Mouse (Mus musculus) spleen, postnatal 36 days (tissue): ENCODE results near the gene Vps8.

ENCODE experiments used
- DNase-seq, 2 experiments: peaks; one replicate each; pipeline ENCODE4 v3.0.0; 2022; ENCODE audit warnings: low spot score in 2 of 2, mixed read lengths in 1 of 2

Vps8 gene

DNA sequence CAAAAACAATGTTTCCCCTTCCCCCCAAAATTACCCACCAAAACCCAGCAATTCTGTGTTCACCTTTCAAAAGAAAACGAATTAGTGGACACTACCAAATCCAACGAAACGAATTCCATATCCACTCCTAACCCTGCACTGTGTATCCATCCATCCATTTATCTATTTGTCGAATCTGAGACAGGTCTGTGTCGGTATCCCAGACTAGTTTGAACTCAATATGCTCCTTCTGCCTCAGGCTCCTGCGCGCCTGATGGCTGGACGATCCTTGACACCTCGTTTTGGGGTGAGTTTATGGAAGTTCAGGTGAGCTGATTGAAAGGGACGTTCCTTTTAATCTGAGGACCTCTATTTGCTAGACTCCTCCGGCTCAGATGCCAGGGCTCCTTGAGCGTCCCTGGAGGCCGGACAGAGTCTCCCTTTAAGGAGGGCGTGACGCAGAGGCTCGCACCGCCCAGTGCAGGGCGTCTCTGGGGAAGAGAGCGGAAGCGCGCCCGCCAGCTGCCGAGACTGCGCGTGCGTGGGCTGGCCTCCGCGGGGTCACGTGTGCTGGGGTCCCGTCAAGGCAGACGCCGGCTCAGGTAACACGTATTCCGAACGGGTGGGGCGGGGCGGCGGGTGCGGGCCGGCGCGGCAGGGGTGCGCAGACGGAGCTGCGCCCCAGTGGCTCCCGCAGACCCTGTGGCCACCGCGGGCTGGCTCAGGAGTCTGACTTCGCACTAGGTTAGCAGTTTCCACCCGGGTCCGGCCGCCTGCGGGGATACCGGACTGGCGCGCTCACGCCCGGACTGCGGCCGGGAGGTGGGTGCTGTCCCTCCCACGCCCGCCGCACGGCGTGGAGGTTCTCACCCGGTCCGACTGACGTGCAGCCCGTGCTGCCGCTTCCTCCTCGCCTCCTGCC is at the start of gene Vps8:
Vps8 (plus strand) TSS at position 474 of the 901 bp plus-strand sequence.
- peak; percentile 91 to 93 for DNase-seq

DNA sequence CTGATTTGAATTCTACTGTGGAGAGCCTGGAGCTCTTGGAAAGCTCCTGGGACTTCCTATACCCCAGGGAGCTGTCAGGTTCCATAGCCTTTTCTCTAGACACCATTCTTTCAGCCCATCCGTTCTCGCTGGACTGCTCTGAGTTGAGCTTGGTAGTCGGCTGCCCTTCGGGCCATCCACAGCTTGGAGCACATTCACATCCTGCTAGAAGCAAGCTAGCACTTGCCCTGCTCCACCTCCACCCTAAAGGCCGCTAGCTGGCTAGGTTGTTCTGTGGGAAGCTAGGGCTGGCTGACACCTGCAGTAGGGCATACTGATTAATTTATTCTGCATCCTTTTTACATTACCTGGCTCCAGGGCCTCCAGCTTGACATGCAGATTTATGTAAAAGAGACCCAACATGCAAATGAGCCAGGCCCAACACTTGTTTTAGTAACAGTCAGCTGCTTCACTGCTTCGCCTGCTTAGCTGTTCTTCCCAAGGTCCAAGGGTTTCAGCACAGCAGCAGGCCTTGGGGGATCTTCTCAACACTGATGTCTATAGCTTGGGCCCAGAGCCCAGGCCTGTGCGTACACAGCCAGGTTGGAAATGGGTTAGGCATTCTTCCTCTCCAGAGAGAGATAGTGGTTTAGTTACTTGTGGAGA is 49.5 kb upstream of the Vps8 start:
- DNase-seq, result no peak

DNA sequence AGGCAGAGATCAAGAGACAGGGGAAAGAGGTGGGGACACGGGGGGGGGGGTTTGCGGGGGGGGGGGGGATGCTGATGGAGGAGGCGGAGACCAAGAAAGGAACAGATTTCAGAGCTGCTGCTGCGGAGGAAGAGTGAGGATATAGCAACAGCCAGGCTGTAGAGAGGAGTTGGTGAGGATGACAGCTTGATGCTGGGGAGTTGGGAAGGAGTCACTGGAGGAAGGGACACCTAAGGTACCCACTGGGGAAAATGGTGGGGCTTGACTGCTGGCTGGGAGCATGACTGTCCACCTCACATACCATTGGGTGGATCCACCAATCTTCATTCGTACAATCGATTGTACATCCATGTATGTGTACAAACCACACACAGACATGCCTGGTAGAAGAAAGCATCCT is 48.9 kb upstream of the Vps8 start:
- DNase-seq, result no peak

DNA sequence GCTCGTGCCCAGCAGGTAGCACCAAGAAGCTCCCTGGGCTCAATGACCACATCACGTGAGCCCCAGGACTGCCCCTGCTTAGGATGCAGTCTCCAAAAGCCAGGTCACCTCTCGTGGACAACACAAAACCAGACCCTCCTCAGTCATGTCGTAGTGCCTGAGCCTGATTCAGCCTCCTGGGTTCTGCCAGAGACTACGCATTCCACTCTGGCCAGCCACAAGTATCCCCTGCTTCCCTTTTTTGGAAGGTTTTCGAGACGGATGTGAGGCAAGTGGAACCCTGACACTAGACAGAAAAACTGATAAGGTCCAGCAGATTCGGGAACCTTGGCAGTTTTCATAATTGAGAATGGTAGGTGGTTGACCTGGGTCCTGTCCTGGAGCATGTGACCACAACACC is 47.8 kb upstream of the Vps8 start:
- no peak for DNase-seq

DNA sequence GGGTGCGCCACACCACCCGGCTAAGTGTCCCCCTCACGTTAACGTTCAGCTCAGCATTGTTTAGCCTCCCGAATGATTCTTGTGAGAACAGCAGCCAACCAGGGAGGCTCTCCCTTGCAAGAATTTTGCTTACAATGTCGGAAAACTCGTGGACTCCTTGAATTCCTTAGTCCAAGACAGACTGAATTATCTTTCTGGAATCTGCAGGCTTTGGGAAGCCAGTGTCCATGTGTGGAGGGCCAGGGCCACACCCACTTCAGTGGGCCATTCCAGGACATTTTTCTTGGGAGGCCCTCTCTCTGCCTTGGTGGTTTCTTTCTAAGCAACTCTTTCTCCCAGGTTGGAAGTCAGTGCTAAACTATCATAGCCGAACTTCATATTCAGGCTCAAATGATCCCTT is 46.6 kb upstream of the Vps8 start:
- no peak for DNase-seq

DNA sequence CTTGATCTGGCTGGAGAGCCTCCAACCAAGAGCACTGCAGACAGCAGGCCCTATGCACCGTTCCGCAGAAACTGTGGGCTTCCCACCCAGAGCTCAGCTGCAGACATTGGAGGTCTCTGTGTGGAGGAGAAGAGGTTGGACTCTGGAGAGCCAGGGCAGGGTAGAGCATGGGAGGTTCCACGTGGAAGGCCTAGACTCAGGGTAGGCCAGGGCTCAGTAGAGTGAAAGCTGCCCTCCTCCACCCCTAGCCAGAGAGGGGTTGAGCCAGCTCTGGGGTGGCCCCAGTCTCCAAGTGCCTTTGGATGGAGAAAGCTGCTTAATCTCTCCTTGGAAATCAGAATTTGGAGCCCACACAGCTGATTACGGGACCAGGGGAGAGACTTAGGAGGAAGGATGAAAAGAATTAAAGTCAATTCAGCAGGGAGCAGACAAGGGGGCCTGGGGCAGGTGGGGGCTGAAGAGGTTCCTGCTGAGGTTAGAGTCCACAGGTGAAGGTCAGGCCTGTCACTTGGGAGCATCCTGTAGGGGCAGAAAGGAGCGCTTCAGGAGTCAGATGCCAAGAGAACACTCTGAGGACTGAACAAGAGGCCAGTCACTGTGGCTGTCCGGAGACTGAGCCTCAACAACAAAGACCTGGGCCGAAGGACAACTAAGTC is 45.8 kb upstream of the Vps8 start:
- no peak for DNase-seq

DNA sequence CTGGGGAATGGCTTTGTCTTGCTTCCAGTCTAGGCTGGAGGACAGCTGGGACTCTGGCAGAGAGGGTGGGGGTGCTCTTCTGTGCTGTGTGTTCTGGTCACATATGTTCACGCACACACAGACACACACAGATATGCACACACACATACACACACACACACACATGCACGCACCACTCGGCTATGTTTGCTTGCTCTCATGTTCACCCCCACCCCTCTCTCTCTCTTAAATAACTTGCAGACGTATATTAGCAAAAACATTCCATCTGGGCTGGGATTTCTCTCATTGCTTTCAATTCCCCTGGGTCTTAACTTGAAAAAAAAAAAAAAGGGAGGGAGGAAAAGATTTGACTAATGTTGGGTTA is 45.3 kb upstream of the Vps8 start:
- no peak for DNase-seq

DNA sequence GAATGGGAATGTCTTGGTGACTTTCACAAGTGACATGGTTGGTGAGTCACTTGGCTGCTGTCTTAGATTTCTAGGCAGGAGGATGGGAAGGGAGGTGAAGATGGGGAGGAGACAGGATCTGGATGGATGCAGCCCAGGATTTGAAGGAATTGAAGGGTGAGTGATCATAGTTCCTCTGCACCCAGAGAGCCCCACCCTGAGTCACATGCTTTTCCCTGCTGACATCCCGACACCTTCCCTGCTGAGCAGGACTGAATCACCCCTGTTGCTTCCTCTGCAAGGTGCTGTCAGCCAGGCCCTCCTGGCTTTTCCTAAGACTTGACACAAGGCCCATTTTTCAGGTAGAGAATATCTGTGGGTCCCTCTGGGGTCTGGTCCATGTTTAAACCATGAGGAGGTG is 41.4 kb upstream of the Vps8 start:
- DNase-seq, result no peak

DNA sequence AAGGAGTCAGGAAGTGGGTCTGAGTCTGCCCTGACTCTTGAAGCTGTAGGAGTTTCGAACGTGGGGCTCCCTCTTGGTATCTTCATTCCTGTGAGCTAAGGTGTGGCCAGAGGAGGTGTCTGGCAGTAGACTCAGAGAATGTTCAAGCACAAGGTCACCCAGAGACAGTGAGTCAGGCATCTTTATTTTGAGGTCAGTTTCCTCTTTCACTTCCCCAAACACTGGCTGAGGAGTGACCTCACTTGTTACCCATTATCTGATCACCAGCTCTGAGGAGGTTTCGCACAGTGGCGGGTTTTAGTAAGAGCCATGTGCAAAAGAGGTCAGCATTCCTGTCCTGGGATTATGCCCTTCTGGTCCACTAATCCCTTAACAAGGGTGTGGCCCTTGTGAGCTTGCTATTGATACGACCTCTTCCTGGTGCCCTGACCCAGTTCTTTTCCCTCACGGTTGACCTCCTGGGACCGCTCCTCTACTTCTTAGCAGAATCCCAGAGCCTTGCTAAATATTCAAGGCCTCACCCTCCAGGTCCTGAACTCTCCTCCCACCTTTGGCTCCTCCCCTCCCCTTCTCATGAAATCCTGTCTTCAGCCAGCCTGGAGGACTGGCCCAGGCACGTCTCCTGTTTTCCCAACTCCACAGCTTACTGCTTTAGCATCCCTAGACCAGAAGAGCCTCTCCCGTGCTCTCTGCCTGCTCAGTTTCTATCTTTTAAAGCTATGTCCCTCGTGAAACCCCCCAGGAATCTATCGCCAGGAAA is 40.6 kb upstream of the Vps8 start:
- DNase-seq, result peak; percentile 44 to 53

DNA sequence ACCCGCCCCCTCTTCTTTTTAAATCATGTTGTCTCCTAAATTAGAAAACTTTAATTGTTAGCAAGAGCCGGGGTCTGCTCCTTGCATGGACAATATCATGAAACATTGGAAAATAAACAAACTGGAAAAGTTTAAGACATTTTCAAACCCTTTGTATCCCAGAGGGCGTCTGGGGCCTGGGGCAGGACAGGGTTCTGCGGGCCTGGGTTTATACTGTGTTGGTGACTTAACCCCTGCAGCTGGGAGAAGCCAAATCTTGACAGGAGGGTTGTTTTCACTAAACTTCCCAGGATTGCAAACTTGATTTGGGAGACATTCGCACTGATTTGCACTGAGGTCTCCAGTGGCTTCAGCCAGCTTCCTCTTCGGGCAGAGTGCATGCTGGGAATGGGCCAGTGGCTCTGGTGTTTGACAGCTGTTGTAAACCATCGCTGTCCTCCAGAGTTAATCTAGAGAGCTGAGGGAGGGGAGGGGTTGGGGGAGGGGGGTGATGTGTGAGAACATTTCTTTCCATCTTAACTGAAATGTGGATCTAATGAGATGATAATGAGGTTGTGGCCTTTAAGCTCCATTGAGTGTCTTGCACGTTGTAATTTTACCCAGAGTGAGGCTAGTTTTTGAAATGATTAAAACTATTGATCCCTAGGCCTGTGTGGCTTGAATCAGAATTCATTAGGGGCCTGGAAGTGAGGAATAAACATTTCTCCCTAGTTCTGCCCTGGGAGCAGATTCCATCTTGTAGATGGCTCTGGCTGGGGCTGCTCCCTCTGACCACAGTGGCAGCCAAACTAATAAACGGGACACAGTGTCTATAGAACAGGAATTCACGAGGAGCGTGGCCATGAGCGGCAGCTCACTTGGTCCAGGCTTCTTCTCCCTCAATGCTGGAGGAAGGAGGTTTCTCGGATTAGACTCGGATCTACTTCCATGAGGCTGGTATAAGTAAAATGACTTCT is 36.7 kb upstream of the Vps8 start:
- no peak for DNase-seq

DNA sequence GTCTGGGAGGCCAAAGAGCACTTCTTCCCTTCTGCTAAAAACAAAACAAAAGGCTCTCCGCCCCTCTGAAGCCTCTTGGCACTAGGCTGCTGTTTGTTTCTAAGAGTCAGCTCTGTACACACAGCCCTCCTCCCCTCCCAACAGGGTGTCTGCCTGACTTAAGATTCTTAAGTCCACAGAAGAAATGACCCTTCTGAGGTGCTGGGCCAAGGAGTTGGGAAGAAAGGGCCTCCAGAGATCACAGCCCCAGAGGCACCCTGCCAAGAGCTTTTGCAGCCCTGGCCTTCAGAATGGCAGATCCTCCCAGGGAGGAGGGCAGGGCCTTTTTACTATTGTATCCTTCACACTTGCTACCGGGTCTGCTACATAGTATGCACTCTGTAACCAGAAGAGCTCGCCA is 33.6 kb upstream of the Vps8 start:
- DNase-seq, result no peak

DNA sequence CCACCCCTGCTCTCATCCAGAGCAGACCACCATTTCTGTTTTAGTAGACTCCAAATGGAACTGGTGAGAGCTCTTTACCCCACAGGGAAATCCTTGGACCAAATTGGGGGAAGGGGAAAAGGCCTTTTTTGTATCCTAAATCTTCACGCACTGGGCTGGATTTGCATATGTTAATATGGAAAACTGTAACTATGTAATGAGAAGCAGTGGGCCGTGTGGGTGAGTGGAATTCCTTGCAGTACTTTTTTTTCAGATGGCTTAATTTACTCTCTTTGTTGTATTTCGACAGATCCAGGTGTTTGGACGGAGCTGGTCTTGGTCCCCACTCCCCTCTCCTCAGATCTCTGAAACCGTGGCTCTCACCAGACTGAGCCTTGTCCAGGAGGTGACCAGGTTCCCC is 32.2 kb upstream of the Vps8 start:
- no peak for DNase-seq

DNA sequence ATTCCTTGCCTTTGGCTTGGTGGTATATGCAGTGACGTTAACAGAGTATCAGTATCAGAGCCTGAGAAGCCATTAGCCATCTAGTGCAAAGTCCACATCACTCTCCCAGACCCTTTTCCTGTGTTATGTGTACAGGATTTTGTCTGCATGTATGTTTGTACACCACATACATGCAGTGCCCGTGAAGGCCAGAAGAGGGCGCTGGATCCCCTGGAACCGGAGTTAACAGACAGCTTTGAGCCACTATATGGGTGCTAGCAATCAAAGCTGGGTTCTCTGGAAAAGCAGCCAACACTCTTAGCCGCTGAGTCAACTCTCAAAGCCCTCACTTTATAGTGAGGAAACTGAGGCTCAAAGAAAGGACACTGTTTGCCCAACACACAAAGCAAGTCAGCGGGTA is 30.8 kb upstream of the Vps8 start:
- DNase-seq, result no peak

DNA sequence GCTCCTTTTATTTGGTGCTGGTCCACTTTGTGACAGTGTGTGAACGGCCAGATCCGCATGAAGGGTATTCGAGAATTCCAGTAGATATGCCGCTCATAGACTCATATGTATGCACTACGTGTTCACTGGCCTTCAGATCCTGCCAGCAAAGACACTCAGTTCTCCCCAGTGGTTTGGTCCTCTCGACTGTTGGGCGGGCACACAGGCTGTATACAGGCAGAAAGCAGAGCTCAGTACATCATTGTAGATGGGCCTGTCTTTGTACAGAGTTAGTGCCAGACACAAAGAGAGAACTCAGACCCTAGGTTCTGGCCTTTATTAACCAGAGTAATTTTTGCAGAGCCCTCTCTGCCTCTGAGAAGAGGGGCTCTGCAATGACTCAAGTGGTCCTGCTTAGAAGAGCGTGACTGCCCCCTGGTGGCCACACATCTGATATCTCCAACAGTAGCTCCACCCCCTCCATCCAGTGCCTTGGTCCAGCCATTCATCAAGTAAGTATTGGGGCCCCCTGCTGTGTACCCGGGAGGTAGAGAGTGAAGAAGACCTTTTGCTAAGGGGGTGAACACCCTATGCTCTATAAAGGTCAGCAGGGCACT is 30.3 kb upstream of the Vps8 start:
- DNase-seq, result peak; percentile 47 to 63

DNA sequence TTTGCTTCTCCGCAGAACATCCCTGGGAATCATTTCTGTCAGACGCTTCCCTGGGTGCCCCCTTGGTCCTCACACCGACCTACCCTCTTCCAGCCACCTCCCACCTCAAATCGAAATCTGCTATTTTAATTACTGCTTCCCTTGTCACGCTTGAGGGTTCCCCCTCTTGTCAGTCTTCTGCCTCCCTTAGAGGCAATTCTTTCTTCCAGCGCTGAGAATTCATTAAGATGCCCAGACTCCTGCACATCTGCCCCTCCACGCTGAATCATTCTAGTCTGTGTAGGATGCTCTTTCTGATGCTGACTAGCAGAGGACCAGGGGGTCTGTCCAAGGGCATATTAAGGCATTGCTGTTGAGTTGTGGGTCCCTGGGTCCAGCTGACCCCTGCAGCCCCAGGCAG is 27.4 kb upstream of the Vps8 start:
- no peak for DNase-seq

DNA sequence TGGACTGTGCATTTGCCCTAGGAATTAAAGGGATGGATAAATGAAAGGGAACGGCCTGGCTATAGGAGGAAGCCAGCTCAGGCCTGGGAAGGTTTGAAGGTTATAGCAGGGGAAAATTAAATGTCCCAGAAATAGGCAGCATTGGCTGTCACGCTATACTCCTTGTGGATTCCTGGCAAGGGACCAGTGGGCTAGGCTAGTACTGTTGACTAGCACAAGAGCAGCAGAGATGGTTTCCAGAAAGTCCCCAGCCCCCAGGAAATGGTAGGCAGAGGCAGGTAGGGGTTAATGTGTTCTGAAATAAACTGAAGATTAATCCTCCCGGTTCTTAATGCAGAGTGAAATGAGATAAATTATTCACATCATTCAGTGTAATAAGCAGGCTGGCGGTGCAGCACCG is 25.2 kb upstream of the Vps8 start:
- DNase-seq, result no peak

DNA sequence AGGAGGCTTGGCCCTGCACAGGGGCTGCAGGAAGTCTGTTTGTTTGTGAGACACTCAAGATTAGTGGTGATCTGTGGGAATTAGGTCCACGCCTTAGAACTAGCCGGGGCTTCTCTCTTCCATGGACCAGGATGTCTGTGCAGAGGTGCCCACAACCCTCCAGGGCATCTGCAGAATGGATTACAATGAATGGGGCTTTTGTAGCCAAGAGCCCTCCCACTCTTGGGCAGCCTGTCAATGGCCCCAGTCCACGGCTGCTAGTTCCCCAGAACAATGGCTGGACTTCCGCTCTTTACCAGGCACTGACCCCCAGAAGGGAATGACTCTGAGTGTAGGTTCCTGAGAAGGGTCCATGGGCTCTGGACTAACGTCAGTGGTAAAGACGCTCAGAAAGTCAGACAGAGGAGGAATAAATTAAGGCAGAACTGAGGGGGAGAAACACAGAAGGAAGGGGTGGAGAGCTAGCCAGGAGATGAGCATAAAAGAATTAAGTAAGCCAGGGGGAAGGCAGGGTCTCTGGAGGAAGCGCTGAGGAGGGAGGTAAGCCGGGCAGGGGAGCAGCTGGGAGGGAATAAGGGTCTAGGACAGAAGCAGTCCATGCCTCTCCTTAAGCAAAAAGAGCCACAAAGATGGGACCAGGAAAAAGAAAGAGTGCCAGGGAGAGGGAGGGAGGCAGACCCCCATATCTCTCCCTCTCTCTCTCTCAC is 24.4 kb upstream of the Vps8 start:
- DNase-seq, result no peak

DNA sequence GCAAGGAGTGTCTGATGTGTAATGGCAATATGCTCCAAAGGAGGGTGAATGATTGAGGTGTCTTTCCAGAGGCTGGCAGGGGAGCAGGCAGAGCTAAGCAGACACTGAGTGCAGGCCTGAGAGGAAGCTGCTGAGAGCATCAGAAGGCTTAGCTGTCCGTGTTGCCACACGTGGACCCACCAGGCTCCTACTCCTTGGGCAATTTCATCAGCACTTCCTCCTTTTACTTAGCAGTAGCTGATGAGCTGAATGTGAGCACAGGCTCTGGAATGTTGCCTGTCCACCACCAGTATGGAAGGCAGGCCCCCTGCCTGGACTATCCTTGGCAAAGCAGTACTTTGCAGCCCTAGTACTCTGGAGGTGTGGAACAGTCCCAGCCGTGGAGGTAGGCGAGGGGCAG is 23.0 kb upstream of the Vps8 start:
- DNase-seq, result no peak

DNA sequence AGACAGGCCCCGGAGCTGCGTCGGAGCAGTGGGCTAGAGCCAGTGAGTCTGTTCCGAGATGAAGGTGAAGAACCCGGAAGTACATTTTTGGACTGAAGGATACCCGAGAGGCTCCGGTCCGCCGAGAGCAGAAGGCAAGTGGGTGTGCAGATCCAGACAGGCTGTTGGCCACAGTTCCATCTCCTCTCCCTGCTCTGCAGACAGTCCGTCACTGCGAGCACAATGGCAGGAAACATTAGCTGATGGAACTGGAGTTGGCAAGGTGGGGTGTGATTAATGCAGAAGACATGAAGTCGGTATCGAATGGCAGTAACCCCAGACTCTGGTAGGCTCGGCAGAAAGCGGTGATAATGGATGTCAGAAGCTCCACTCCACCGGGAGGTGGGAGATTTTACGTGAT is 20.9 kb upstream of the Vps8 start:
- DNase-seq, result no peak

DNA sequence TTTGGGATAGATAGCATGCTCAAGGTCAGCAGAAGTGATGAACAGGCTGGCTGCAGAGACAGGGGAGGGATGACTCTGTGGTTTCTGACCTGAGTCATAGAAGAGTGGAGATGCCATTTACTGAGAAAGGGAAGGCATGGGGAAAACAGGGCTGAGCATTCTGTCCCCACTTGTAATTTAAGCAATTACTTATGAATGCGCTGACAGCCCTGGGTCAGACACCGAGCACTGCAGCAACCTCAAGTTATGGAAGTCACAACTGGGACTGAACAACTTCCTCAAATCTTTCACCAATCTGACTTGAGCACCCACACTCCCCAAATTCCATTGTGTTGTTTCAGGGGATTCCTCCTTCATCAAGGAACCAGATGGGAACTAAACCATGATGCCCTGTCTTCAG is 19.5 kb upstream of the Vps8 start:
- no peak for DNase-seq
